Mouse (Mus musculus) myocyte (in vitro differentiated cells): ENCODE data around the gene Pold1. TPM values are rescaled to one million over a fixed set of nuclear protein-coding genes. Genes with fewer than 3 reads are reported as not detected.

ENCODE experiments used
- H3K27me3 ChIP-seq: one replicate; pipeline ENCODE4 v1.6.1; 2011; ENCODE audit not compliant: control insufficient read depth, insufficient read depth, insufficient read length
- H3K36me3 ChIP-seq: one replicate; pipeline ENCODE4 v1.6.1; 2011; ENCODE audit not compliant: control insufficient read depth, insufficient read depth
- H3K4me2 ChIP-seq: one replicate; pipeline ENCODE4 v1.6.1; 2011; ENCODE audit warnings: low read depth, control low read depth
- H3K4me3 ChIP-seq: one replicate; pipeline ENCODE4 v1.5.1; 2011; ENCODE audit warnings: mild to moderate bottlenecking, control low read depth, moderate library complexity
- H3K79me2 ChIP-seq: one replicate; pipeline ENCODE4 v1.6.1; 2011; ENCODE audit not compliant: control insufficient read depth, insufficient read depth
- H3ac ChIP-seq: one replicate; pipeline ENCODE4 v1.6.1; 2011; ENCODE audit not compliant: control insufficient read depth, insufficient read length
- CEBPB ChIP-seq: IDR thresholded peaks from 2 replicates; pipeline ENCODE4 v1.6.1; 2011; ENCODE audit warnings: mild to moderate bottlenecking, moderate library complexity; ENCODE audit not compliant: poor library complexity, insufficient read depth, severe bottlenecking
- E2F4 ChIP-seq: IDR thresholded peaks from one replicate; pipeline ENCODE4 v1.6.1; 2011; ENCODE audit warnings: mild to moderate bottlenecking, control low read depth, moderate library complexity; ENCODE audit not compliant: insufficient read depth
- MAX ChIP-seq: IDR thresholded peaks from one replicate; pipeline ENCODE4 v1.6.1; 2011; ENCODE audit warnings: low read depth, mild to moderate bottlenecking, control low read depth
- MYOD1 ChIP-seq, 3 experiments: IDR thresholded peaks; one replicate each; pipeline ENCODE4 v1.6.1; 2011; ENCODE audit warnings: control low read depth in 2 of 3, low read depth in 2 of 3, mild to moderate bottlenecking in 2 of 3, moderate library complexity in 1 of 3; ENCODE audit not compliant: insufficient read length in 2 of 3, control insufficient read depth in 1 of 3
- MYOG ChIP-seq, 3 experiments: IDR thresholded peaks; one replicate each; pipeline ENCODE4 v1.6.1; 2011; ENCODE audit warnings: control low read depth in 2 of 3, low read depth in 2 of 3, mild to moderate bottlenecking in 2 of 3; ENCODE audit not compliant: insufficient read length in 2 of 3, control insufficient read depth in 1 of 3, insufficient read depth in 1 of 3
- POLR2A ChIP-seq: IDR thresholded peaks from one replicate; pipeline ENCODE4 v1.6.1; 2011; ENCODE audit warnings: low read depth, mild to moderate bottlenecking, control low read depth, moderate library complexity; ENCODE audit not compliant: insufficient read length
- POLR2AphosphoS2 ChIP-seq: IDR thresholded peaks from one replicate; pipeline ENCODE4 v1.6.1; 2011; ENCODE audit warnings: low read depth, control low read depth; ENCODE audit not compliant: insufficient read length
- REST ChIP-seq: IDR thresholded peaks from one replicate; pipeline ENCODE4 v1.6.1; 2011; ENCODE audit warnings: mild to moderate bottlenecking, control low read depth, moderate library complexity; ENCODE audit not compliant: insufficient read depth, insufficient read length
- SRF ChIP-seq: IDR thresholded peaks from one replicate; pipeline ENCODE4 v1.6.1; 2011; ENCODE audit warnings: low read depth; ENCODE audit not compliant: control insufficient read depth, insufficient read length
- TCF12 ChIP-seq: IDR thresholded peaks from one replicate; pipeline ENCODE4 v1.6.1; 2011; ENCODE audit warnings: mild to moderate bottlenecking, control low read depth; ENCODE audit not compliant: poor library complexity, insufficient read depth, severe bottlenecking
- TCF3 ChIP-seq: IDR thresholded peaks from one replicate; pipeline ENCODE4 v1.6.1; 2011; ENCODE audit warnings: low read depth, control low read depth; ENCODE audit not compliant: insufficient read length
- USF1 ChIP-seq: IDR thresholded peaks from one replicate; pipeline ENCODE4 v1.6.1; 2011; ENCODE audit warnings: low read depth, mild to moderate bottlenecking, control low read depth, moderate library complexity
- polyA plus RNA-seq: library from polyadenylated mRNA; unstranded; fragments of >200 nt; fragmentation: generic; extraction: Trizol; gene quantifications from one replicate; pipeline ENCODE4 v1.2.1, GENCODE M21; 2012; ENCODE audit warnings: missing spikeins

Gene Pold1
- polyA plus RNA-seq, 1 experiment = 23.9 TPM

DNA sequence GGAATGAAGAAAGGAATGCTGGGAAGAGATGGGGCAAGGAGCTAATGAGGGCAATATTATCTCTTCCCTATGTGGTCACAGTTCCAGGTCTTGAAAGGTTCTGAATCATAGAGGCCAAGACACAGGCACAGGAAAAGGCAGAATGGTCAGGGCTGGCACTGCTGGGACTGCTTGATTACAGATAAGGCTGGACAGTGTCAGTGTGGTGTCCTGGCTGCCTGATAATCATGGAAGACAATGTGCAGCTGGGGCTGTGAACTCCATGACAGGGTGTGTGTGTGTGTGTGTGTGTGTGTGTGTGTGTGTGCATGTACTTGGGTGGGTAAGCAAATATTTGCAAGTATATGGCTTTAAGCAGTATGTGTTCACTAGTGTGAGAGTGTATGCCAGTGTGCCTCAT lies 41.2 kb downstream of the Pold1 start:
- no peak for TF ChIP-seq TCF12
- no peak for TF ChIP-seq POLR2AphosphoS2
- TF ChIP-seq MYOG (IDR thresholded peaks at IDR 0.05; ENCODE audit: control insufficient read depth in 1 of 3, insufficient read depth in 1 of 3, insufficient read length in 2 of 3, low read depth in 2 of 3) = no peak
- no peak for TF ChIP-seq POLR2A
- TF ChIP-seq E2F4 = no peak
- no peak for TF ChIP-seq CEBPB
- Histone ChIP-seq H3K36me3 (no peaks in the 10 kb centered on the region), H3K27me3 (peaks cover 48% of the 10 kb centered on the region), H3K4me3 (no peak overlapping the region), H3ac (no peak overlapping the region), H3K79me2 (no peaks in the 10 kb centered on the region), H3K4me2 (no peak overlapping the region)

DNA sequence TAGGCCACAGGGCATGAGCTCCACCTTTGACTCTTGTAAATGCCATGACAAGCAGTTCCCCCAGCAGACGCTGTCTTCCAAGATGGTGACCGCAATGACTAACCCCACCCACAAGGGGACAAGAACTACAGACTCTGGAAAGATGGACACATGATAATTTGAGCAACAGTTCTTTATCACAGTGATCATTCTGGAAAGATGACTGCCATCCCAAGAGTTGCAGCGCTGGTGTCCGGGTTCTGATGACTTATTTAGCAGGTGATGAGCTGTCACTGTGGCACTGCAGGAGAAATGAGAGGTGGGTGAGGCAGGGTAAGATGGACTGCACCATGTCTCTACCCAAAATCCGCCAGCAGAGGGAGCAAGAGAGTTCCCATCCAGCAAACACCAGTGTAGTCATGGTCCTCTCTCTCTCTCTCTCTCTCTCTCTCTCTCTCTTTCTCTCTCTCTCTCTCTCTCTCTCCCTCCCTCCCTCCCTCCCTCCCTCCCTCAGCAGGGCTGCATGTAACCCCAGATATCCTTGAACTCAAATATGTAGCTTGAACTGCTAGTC lies 47.0 kb downstream of the Pold1 start:
- H3K79me2 ChIP-seq = no peaks in the 10 kb centered on the region
- peaks cover 17% of the 10 kb centered on the region for H3K27me3 ChIP-seq
- no peak for TF ChIP-seq MYOG (IDR thresholded peaks at IDR 0.05; ENCODE audit: control insufficient read depth in 1 of 3, insufficient read depth in 1 of 3, insufficient read length in 2 of 3, low read depth in 2 of 3)
- no peak for TF ChIP-seq MYOD1 (IDR thresholded peaks at IDR 0.05; ENCODE audit: control insufficient read depth in 1 of 3, insufficient read length in 2 of 3, low read depth in 2 of 3)
- TF ChIP-seq TCF3 = no peak
- TF ChIP-seq POLR2AphosphoS2 = no peak
- H3K4me3 ChIP-seq = no peak overlapping the region
- no peak overlapping the region for H3ac ChIP-seq
- H3K36me3 ChIP-seq = no peaks in the 10 kb centered on the region
- no peak overlapping the region for H3K4me2 ChIP-seq

DNA sequence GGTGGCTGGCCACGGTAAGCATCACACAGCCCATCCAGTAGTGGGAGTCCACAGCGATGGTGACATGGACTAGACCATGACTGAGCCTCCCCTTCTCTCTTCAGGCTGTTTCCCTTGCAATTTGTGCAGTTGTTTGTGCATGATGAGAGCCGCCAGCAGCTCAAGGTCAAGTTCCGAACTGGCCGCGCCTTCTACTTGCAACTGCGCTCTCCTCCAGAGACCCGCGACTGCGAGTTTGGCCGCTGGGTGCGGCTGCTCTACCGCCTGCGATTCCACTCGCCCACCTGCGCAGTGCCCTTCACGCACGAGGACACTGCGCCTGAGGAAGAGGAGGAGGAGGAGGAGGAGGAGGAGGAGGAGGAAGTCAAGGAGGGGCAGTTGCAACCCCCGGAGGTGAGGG lies 48.6 kb downstream of the Pold1 start:
- H3K27me3 ChIP-seq = peaks cover 5% of the 10 kb centered on the region
- H3K36me3 ChIP-seq = no peaks in the 10 kb centered on the region
- peaks cover 8% of the 10 kb centered on the region for H3K79me2 ChIP-seq
- no peak overlapping the region for H3K4me2 ChIP-seq
- no peak overlapping the region for H3K4me3 ChIP-seq
- no peak for TF ChIP-seq MAX
- no peak for TF ChIP-seq MYOD1 (IDR thresholded peaks at IDR 0.05; ENCODE audit: control insufficient read depth in 1 of 3, insufficient read length in 2 of 3, low read depth in 2 of 3)
- no peak for TF ChIP-seq USF1
- no peak for TF ChIP-seq E2F4
- TF ChIP-seq CEBPB = no peak
- TF ChIP-seq TCF3 = no peak
- TF ChIP-seq TCF12 = no peak
- TF ChIP-seq POLR2A = no peak
- no peak for TF ChIP-seq REST
- no peak overlapping the region for H3ac ChIP-seq

DNA sequence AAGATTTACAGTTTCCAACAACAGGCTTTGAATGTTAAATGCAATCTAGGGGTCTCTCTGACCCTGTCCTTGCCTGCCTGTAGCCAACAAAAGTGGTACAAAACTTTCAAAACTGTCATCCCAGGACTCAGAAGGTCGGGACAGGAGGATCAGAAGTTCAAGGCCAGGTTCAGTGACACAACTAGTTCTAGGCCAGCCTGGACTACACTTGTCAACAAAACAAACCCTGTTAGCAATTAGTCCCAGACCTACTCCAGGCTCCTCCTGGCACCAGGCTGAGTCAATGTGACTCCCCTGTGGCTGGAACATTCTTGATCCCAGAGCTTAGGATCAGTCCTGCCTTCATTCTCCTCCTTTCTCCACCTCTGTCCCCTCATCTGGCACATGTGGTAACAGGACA lies 49.7 kb downstream of the Pold1 start:
- H3K4me3 ChIP-seq = no peak overlapping the region
- no peak overlapping the region for H3K4me2 ChIP-seq
- peaks cover 11% of the 10 kb centered on the region for H3K79me2 ChIP-seq
- H3K27me3 ChIP-seq = no peaks in the 10 kb centered on the region
- no peak overlapping the region for H3ac ChIP-seq
- TF ChIP-seq USF1 = no peak
- no peak for TF ChIP-seq POLR2AphosphoS2
- TF ChIP-seq POLR2A = no peak
- H3K36me3 ChIP-seq = no peaks in the 10 kb centered on the region

DNA sequence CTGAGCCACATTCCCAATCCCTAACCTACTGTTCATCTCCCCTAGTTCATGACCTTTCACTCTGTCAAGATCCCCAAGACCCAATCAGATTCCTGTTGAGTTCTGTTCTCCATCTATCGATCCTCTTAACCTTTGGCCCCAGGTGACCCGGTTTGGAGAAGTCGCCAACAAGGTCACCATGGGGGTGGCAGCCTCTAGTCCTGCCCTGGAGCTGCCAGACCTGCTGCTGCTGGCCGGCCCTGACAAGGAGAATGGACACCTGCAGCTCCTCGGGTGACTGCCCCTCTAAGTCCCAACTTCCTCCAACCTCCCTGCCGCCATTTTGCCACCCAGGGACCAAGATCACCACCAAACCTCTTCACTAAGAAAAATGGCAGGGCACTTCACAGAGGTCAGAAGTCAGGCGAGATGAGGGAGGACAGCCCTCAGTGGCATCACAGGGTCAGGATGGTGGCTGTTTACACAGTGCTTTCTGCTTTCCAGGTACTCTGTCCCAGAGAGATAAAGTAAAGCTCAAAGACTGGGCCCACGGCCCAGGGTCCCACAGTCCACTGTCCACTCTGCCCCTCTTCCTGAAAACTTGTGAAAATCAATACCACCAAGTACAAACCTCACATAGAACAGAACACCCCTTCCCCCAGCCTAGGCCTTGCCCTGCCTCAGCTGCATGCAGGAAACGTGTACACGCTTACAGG lies 51.1 kb downstream of the Pold1 start:
- Histone ChIP-seq H3K4me3 (peak overlapping the region; percentile 53), H3K4me2 (peak overlapping the region; percentile 88), H3K36me3 (no peaks in the 10 kb centered on the region), H3K27me3 (no peaks in the 10 kb centered on the region), H3K79me2 (peaks cover 11% of the 10 kb centered on the region), H3ac (peak overlapping the region; percentile 47)
- TF ChIP-seq MAX (no peak), SRF (no peak), TCF12 (no peak)

DNA sequence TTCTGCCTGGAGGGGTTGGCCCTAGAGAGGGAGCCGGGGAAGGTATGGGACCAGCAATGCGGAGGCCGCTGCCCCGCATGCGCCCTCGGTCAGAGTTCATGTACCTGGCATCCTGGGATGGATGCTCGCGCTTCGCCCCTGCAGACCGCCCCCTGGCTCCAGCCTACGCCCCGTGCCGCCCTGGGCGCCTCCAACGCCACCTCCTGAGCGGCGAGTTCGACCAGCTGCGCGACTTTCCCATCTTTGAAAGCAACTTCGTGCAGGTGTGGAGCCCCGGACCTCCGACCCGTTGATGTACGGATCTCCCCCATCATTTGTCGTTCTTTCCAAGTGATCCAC lies 51.9 kb downstream of the Pold1 start:
- Histone ChIP-seq H3ac (peak overlapping the region; percentile 47), H3K79me2 (peaks cover 11% of the 10 kb centered on the region), H3K4me3 (peak overlapping the region; percentile 53), H3K4me2 (peak overlapping the region; percentile 88), H3K36me3 (no peaks in the 10 kb centered on the region), H3K27me3 (no peaks in the 10 kb centered on the region)
- no peak for TF ChIP-seq REST
- TF ChIP-seq MYOG (IDR thresholded peaks at IDR 0.05; ENCODE audit: control insufficient read depth in 1 of 3, insufficient read depth in 1 of 3, insufficient read length in 2 of 3, low read depth in 2 of 3) = no peak
- no peak for TF ChIP-seq SRF
- TF ChIP-seq MAX = no peak
- TF ChIP-seq TCF3 = no peak
- TF ChIP-seq POLR2A = no peak
- TF ChIP-seq TCF12 = no peak
- no peak for TF ChIP-seq POLR2AphosphoS2
- no peak for TF ChIP-seq CEBPB
- TF ChIP-seq E2F4 = no peak
- TF ChIP-seq MYOD1 (IDR thresholded peaks at IDR 0.05; ENCODE audit: control insufficient read depth in 1 of 3, insufficient read length in 2 of 3, low read depth in 2 of 3) = no peak
- no peak for TF ChIP-seq USF1
